Mouse (Mus musculus): ENCODE measurements around the gene Rfc3. TPM values are rescaled to one million over a fixed set of nuclear protein-coding genes. Genes with fewer than 3 reads are reported as not detected.
"Not testable (repeated sequence)": the region's sequence is repeated elsewhere in the genome, so short reads cannot be mapped to it uniquely, and the experiment has no call there.

Gene Rfc3
- polyA plus RNA-seq (2016; fragmentation: Nextera tagmentation; extraction: Ambion mirVana): 112 and 119 TPM in 2 replicates

- Histone ChIP-seq H3K9me3 (no peaks in the 10 kb centered on the region), H3K4me1 (peaks cover 4% of the 10 kb centered on the region; the same call in 1 of the 2 replicates), H3K27ac (peak within 1 kb of the TSS; percentile 88), H3K4me3 (peak within 1 kb of the TSS; percentile 76), H3K4me2 (replicated peaks) (peak within 1 kb of the TSS; percentile 71), H3K9ac (peak within 1 kb of the TSS; percentile 80), H3K27me3 (no peaks in the 10 kb centered on the region), H3K36me3 (peaks cover 34% of the 10 kb centered on the region)
- WGBS: under 1% methylated on average over 39 of the region's 42 CpGs
- ATAC-seq (ENCODE audit: insufficient number of reproducible peaks, insufficient read depth, low FRiP score, low TSS enrichment): peak; percentile 98
These were observed at the start of gene Rfc3 for GRCm38 (mm10) chr5:151650700-151651410. Gene Rfc3 (minus strand): TSS chr5:151651242.

DNA sequence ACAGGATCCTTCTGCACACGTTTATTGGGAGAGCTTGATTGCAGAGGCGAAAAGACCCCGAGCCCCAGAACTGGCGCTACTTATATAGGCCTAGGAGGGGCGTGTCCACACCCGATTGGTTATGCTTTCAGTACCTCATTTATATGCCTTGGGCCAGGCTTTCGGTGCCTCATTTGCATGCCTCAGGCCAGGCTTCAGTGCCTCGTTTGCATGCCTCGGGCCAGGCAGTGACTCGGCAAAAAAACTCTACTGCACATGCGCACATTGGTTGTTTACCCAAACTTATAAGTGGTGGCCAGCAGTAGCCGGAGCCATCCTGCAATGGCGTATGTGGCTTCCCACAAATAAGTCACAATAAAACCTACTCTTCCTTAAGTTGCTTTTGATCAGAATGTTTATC, 42.6 kb upstream of the Rfc3 start:
- H3K9me3 ChIP-seq; H3K9ac ChIP-seq; ATAC-seq (ENCODE audit: insufficient number of reproducible peaks, insufficient read depth, low FRiP score, low TSS enrichment); H3K4me1 ChIP-seq; H3K27ac ChIP-seq; H3K36me3 ChIP-seq; H3K4me3 ChIP-seq; H3K4me2 ChIP-seq (replicated peaks); H3K27me3 ChIP-seq: not testable (repeated sequence)
- WGBS: 93% methylated on average over 13 of the region's 13 CpGs

- H3K9me3 ChIP-seq: no peaks in the 10 kb centered on the region
- H3K4me1 ChIP-seq: no peaks in the 10 kb centered on the region
- no peaks in the 10 kb centered on the region for H3K27me3 ChIP-seq
- peak overlapping the region; percentile 41 for H3K4me2 ChIP-seq (replicated peaks)
- H3K36me3 ChIP-seq: no peaks in the 10 kb centered on the region
- WGBS: 28% methylated on average over 15 of the region's 15 CpGs
- H3K9ac ChIP-seq: no peak overlapping the region
- ATAC-seq (ENCODE audit: insufficient number of reproducible peaks, insufficient read depth, low FRiP score, low TSS enrichment): peak; percentile 69
- H3K27ac ChIP-seq: no peak overlapping the region
- no peak overlapping the region for H3K4me3 ChIP-seq
These were observed 35.8 kb upstream of the Rfc3 start for GRCm38 (mm10) chr5:151686606-151687525.

- Histone ChIP-seq H3K9ac (no peak overlapping the region), H3K4me3 (no peak overlapping the region), H3K9me3 (no peaks in the 10 kb centered on the region), H3K27ac (no peak overlapping the region), H3K36me3 (no peaks in the 10 kb centered on the region), H3K4me1 (no peaks in the 10 kb centered on the region), H3K27me3 (no peaks in the 10 kb centered on the region), H3K4me2 (replicated peaks) (no peak overlapping the region)
- 90% methylated on average over 4 of the region's 4 CpGs for WGBS
- ATAC-seq (ENCODE audit: insufficient number of reproducible peaks, insufficient read depth, low FRiP score, low TSS enrichment): no peak
These were observed 11.2 kb upstream of the Rfc3 start for GRCm38 (mm10) chr5:151662207-151662606.

DNA sequence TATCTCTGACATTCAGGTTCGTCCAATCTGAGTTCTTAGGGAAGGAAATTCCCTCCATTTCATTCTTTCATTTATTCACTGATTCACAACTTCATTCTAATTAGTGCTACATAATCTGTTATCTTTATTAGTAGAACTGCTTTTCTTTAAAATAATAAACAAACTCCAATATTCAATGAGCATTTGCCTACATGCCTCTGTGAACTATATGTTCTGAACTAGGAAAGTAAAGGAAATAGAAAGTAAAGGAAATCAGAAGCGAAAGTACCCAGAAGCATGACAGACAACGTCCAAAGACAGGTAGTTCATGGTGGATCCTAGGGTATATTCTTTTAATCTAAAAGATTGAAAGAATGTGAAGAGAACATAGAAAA, 356 bp upstream of the Rfc3 start:
- no peak for ATAC-seq (ENCODE audit: insufficient number of reproducible peaks, insufficient read depth, low FRiP score, low TSS enrichment)
- WGBS: 63% methylated on average over 3 of the region's 3 CpGs
- Histone ChIP-seq H3K4me1 (peaks cover 4% of the 10 kb centered on the region; the same call in 1 of the 2 replicates), H3K9me3 (no peaks in the 10 kb centered on the region), H3K27me3 (no peaks in the 10 kb centered on the region), H3K9ac (no peak overlapping the region), H3K27ac (no peak overlapping the region), H3K4me3 (peak overlapping the region; percentile 76; the same call in 1 of the 2 replicates), H3K36me3 (peaks cover 28% of the 10 kb centered on the region), H3K4me2 (replicated peaks) (peak overlapping the region; percentile 71)

GRCm38 (mm10) chr5:151644845-151645244, 6.2 kb downstream of the Rfc3 start:
- Histone ChIP-seq H3K4me1 (peaks cover 4% of the 10 kb centered on the region; the same call in 1 of the 2 replicates), H3K9ac (no peak overlapping the region), H3K27ac (no peak overlapping the region), H3K36me3 (peaks cover 89% of the 10 kb centered on the region), H3K27me3 (no peaks in the 10 kb centered on the region), H3K9me3 (no peaks in the 10 kb centered on the region; the same call in 1 of the 2 replicates), H3K4me3 (no peak overlapping the region), H3K4me2 (replicated peaks) (no peak overlapping the region)
- WGBS: 89% methylated on average over 7 of the region's 7 CpGs
- no peak for ATAC-seq (ENCODE audit: insufficient number of reproducible peaks, insufficient read depth, low FRiP score, low TSS enrichment)

GRCm38 (mm10) chr5:151642867-151643266, 8.2 kb downstream of the Rfc3 start:
- Histone ChIP-seq H3K27ac (no peak overlapping the region), H3K4me2 (replicated peaks) (no peak overlapping the region), H3K9me3 (no peaks in the 10 kb centered on the region; the same call in 1 of the 2 replicates), H3K9ac (no peak overlapping the region), H3K27me3 (no peaks in the 10 kb centered on the region), H3K4me1 (no peaks in the 10 kb centered on the region), H3K36me3 (peaks cover 76% of the 10 kb centered on the region), H3K4me3 (no peak overlapping the region)
- no peak for ATAC-seq (ENCODE audit: insufficient number of reproducible peaks, insufficient read depth, low FRiP score, low TSS enrichment)
- WGBS: 92% methylated on average over 5 of the region's 5 CpGs

DNA sequence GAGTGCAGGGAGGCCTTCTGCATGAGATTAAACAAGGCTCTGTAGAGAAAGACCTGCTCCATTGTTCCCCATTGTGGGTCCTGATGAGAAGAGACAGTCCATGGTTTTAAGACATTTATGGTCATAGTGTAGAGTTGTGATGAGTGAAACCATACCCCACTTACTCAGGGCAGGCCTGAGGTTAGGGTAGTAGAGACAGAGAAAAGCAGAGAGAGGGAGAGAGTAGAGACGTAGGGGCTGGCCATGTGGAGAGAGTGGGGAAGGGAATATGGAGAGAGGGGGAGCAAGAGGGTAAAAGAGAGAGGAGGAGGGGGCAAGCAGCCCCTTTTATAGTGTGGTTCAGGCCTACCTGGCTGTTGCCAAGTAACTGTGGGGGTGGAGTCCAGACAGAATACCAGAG, 8.9 kb downstream of the Rfc3 start:
- Histone ChIP-seq H3K9ac (no peak overlapping the region), H3K27me3 (no peaks in the 10 kb centered on the region), H3K9me3 (no peaks in the 10 kb centered on the region; the same call in 1 of the 2 replicates), H3K36me3 (peaks cover 69% of the 10 kb centered on the region), H3K27ac (no peak overlapping the region), H3K4me1 (no peaks in the 10 kb centered on the region), H3K4me2 (replicated peaks) (no peak overlapping the region), H3K4me3 (no peak overlapping the region)
- ATAC-seq (ENCODE audit: insufficient number of reproducible peaks, insufficient read depth, low FRiP score, low TSS enrichment): peak; percentile 52; the same call in 1 of the 2 replicates
- WGBS: 79% methylated on average over 1 of the region's 1 CpGs

DNA sequence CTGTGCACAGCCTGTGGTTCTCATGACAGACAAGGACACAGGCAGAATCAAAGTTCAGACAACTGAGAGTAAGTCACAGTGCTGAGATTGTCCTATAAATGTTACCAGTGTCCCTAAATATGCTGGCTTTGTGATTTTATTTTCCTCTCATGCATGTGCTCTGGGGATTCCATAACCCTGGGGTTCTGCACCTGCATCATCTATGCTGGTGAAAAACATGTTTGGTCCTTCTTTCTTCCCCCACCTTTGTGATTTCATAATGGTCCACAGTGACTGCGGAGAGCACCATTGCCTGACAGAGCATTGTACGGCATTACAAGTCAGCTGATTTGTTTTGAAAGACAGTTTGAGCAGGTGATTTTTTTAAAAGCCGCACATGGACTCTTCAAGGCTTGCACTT, 45.1 kb downstream of the Rfc3 start, which contains the start of gene Vmn2r18:
TSS of gene Vmn2r18 (minus strand) at position 101 of the 400 bp plus-strand sequence.
- Histone ChIP-seq H3K36me3 (no peaks in the 10 kb centered on the region), H3K4me3 (no peak within 1 kb of the TSS), H3K27me3 (no peaks in the 10 kb centered on the region), H3K9ac (no peak within 1 kb of the TSS), H3K4me2 (replicated peaks) (no peak within 1 kb of the TSS), H3K4me1 (no peaks in the 10 kb centered on the region), H3K27ac (no peak within 1 kb of the TSS), H3K9me3 (no peaks in the 10 kb centered on the region)
- no peak for ATAC-seq (ENCODE audit: insufficient number of reproducible peaks, insufficient read depth, low FRiP score, low TSS enrichment)
- 86% methylated on average over 3 of the region's 3 CpGs for WGBS

GRCm38 (mm10) chr5:151601696-151602095, 49.3 kb downstream of the Rfc3 start:
- no peaks in the 10 kb centered on the region for H3K27me3 ChIP-seq
- H3K4me1 ChIP-seq: no peaks in the 10 kb centered on the region
- no peak overlapping the region for H3K4me2 ChIP-seq (replicated peaks)
- H3K27ac ChIP-seq: no peak overlapping the region
- no peaks in the 10 kb centered on the region for H3K9me3 ChIP-seq
- H3K4me3 ChIP-seq: no peak overlapping the region
- H3K36me3 ChIP-seq: no peaks in the 10 kb centered on the region
- ATAC-seq (ENCODE audit: insufficient number of reproducible peaks, insufficient read depth, low FRiP score, low TSS enrichment): no peak
- H3K9ac ChIP-seq: no peak overlapping the region
- WGBS: 48% methylated on average over 1 of the region's 1 CpGs
